Mouse (Mus musculus): Measurements from ENCODE around the gene Arhgap44. TPM values are rescaled to one million over a fixed set of nuclear protein-coding genes. Genes with fewer than 3 reads are reported as not detected.

The Arhgap44 gene
- polyA plus RNA-seq, 1 experiment: 8.4 TPM

DNA sequence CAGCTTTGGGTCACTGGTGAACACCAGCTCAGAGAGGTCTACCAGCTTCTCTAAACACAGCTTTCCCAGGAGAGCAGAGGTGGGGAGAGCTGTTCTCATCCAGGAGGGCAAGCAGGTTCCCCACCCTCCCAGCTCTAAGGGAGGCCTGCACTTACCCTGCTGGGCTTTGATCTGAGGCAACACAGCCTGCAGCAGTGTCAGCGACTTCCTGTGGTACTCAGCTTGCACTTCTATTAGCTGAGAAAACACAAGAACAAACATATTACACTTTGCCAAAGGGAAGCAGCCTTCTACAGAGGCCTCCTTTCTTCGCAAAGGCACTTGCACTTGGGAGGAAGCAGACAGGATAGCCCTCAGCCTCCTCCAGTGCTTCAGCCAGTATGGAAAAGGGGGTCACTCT is 123.8 kb downstream of the Arhgap44 start:
- no peak overlapping the region for H3K4me3 ChIP-seq (ENCODE audit: insufficient read depth, low read length)
- TF ChIP-seq POLR2A (IDR thresholded peaks at IDR 0.05; ENCODE audit: low read depth, low read length) (no peak), CTCF (IDR thresholded peaks at IDR 0.05; ENCODE audit: borderline replicate concordance, insufficient read depth, low read length) (no peak)
- no peak overlapping the region for H3K27ac ChIP-seq (ENCODE audit: insufficient read depth, low read length)
- H3K4me1 ChIP-seq (ENCODE audit: control insufficient read depth, insufficient read depth, low read length): peaks cover 4% of the 10 kb centered on the region

DNA sequence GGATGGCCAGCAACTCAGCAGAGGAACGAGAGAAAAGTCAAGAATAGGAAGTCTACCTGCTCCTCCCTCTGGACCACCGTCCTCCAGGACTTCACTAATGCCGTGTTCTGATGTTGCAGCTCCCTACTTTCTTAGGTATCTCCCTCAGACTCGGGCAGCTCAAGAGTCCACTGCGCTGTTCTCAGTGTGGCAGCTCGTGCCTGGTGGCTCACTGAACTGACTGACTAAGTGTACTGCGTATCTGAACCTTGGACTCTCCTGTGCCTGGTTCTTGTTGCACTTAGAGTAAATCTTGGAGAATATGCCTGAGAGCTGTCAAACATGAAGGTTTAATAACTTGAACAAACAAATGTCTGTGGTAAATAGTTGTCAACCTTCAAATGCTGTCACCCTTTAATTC is 130.5 kb downstream of the Arhgap44 start:
- no peak for TF ChIP-seq CTCF (IDR thresholded peaks at IDR 0.05; ENCODE audit: borderline replicate concordance, insufficient read depth, low read length)
- no peak for TF ChIP-seq POLR2A (IDR thresholded peaks at IDR 0.05; ENCODE audit: low read depth, low read length)
- Histone ChIP-seq H3K4me3 (ENCODE audit: insufficient read depth, low read length) (no peak overlapping the region), H3K4me1 (ENCODE audit: control insufficient read depth, insufficient read depth, low read length) (peaks cover 4% of the 10 kb centered on the region), H3K27ac (ENCODE audit: insufficient read depth, low read length) (no peak overlapping the region)

GRCm38 (mm10) chr11:65030201-65030600 is 132.6 kb downstream of the Arhgap44 start:
- TF ChIP-seq POLR2A (IDR thresholded peaks at IDR 0.05; ENCODE audit: low read depth, low read length): no peak
- no peak for TF ChIP-seq CTCF (IDR thresholded peaks at IDR 0.05; ENCODE audit: borderline replicate concordance, insufficient read depth, low read length)
- Histone ChIP-seq H3K27ac (ENCODE audit: insufficient read depth, low read length) (no peak overlapping the region), H3K4me3 (ENCODE audit: insufficient read depth, low read length) (no peak overlapping the region), H3K4me1 (ENCODE audit: control insufficient read depth, insufficient read depth, low read length) (peaks cover 2% of the 10 kb centered on the region)

DNA sequence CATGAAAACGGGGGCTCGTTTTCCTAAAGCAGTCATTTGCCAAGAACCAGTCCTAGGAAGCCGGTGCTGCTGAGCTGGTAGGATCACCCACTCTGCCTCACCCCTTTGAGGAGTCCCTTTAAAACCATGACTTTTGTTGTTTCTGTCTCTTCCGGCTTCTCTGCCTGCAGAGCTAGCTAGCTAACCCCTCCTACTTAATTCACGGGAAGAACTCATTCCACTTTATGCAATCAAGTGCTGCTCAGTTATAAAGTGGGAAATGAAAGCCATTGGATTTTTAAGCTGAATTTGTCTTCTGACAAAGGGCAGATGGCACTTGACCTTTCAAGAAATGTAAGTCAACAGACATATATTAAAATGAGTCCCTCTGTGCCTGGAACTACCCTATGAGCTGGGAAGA is 134.7 kb downstream of the Arhgap44 start:
- Histone ChIP-seq H3K27ac (ENCODE audit: insufficient read depth, low read length) (no peak overlapping the region), H3K4me1 (ENCODE audit: control insufficient read depth, insufficient read depth, low read length) (no peaks in the 10 kb centered on the region), H3K4me3 (ENCODE audit: insufficient read depth, low read length) (no peak overlapping the region)
- TF ChIP-seq CTCF (IDR thresholded peaks at IDR 0.05; ENCODE audit: borderline replicate concordance, insufficient read depth, low read length): no peak

DNA sequence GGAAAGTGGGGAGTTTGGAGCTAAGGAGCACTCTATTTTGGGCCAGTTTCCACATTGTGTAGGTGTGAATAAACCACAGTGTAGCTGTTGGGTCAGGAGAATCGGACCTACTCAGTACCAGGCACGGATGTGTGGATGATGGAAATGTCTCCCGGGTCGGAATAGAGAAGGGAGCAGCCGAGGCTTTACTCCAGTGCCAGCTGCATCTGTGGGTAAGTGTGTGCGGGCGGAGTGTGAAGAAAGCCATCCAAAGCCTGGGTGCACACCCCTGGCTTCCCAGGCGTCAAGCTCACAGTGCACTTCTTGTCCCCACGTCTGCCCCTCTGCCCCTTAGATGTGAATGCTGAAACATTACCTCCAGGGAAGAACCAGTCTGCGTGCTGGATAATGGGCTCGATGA is 140.0 kb downstream of the Arhgap44 start:
- Histone ChIP-seq H3K27ac (ENCODE audit: insufficient read depth, low read length) (no peak overlapping the region), H3K4me1 (ENCODE audit: control insufficient read depth, insufficient read depth, low read length) (no peaks in the 10 kb centered on the region), H3K4me3 (ENCODE audit: insufficient read depth, low read length) (no peak overlapping the region)
- TF ChIP-seq POLR2A (IDR thresholded peaks at IDR 0.05; ENCODE audit: low read depth, low read length) (no peak), CTCF (IDR thresholded peaks at IDR 0.05; ENCODE audit: borderline replicate concordance, insufficient read depth, low read length) (no peak)

DNA sequence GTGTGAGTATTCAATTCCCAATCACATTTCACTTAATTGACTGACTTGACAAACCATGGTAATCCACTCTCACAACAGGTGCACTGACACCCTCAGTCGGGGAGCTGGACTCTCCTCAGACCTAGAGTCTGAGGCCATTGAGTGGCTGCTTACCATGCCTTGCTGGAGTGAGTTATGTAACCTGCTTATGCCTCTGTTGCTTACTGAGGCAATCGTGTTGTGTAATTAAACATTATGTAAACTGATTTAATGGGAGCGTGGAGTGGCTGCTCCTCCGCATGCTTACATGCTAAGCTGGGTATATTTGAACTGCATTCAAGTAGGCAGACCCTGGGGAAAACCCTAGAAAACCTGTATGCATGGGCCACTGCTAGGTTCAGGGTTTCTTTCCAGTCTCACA is 142.0 kb downstream of the Arhgap44 start:
- H3K27ac ChIP-seq (ENCODE audit: insufficient read depth, low read length): no peak overlapping the region
- H3K4me1 ChIP-seq (ENCODE audit: control insufficient read depth, insufficient read depth, low read length): no peaks in the 10 kb centered on the region
- no peak for TF ChIP-seq POLR2A (IDR thresholded peaks at IDR 0.05; ENCODE audit: low read depth, low read length)
- TF ChIP-seq CTCF (IDR thresholded peaks at IDR 0.05; ENCODE audit: borderline replicate concordance, insufficient read depth, low read length): no peak
- H3K4me3 ChIP-seq (ENCODE audit: insufficient read depth, low read length): no peak overlapping the region

- TF ChIP-seq CTCF (IDR thresholded peaks at IDR 0.05; ENCODE audit: borderline replicate concordance, insufficient read depth, low read length) (no peak), POLR2A (IDR thresholded peaks at IDR 0.05; ENCODE audit: low read depth, low read length) (no peak)
- Histone ChIP-seq H3K4me3 (ENCODE audit: insufficient read depth, low read length) (no peak overlapping the region), H3K4me1 (ENCODE audit: control insufficient read depth, insufficient read depth, low read length) (no peaks in the 10 kb centered on the region), H3K27ac (ENCODE audit: insufficient read depth, low read length) (no peak overlapping the region)
These were observed 146.0 kb downstream of the Arhgap44 start for GRCm38 (mm10) chr11:65016754-65017153.

DNA sequence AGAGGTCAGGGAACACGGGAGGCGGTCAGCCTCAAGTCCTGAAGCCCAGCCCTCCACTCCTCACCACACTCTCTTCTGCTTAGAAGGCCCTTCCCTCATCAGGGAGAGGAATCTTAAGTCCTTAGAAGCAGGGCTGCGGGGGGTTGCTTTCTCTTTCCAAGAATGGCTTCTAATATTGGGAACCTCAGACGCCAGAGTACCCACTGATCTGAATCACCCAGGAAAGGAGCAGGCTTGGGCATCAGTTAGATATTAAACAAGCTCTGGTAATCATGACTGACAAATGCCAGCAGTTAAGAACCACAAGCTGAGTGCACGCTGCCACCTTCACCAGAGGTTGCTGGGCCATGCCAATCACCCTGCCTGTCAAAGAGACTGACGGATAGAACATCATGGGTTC is 148.9 kb downstream of the Arhgap44 start:
- Histone ChIP-seq H3K27ac (ENCODE audit: insufficient read depth, low read length) (no peak overlapping the region), H3K4me3 (ENCODE audit: insufficient read depth, low read length) (no peak overlapping the region), H3K4me1 (ENCODE audit: control insufficient read depth, insufficient read depth, low read length) (no peaks in the 10 kb centered on the region)
- no peak for TF ChIP-seq CTCF (IDR thresholded peaks at IDR 0.05; ENCODE audit: borderline replicate concordance, insufficient read depth, low read length)

GRCm38 (mm10) chr11:65006047-65006446 is 156.7 kb downstream of the Arhgap44 start:
- Histone ChIP-seq H3K4me3 (ENCODE audit: insufficient read depth, low read length) (no peak overlapping the region), H3K4me1 (ENCODE audit: control insufficient read depth, insufficient read depth, low read length) (no peaks in the 10 kb centered on the region), H3K27ac (ENCODE audit: insufficient read depth, low read length) (no peak overlapping the region)
- TF ChIP-seq POLR2A (IDR thresholded peaks at IDR 0.05; ENCODE audit: low read depth, low read length) (no peak), CTCF (IDR thresholded peaks at IDR 0.05; ENCODE audit: borderline replicate concordance, insufficient read depth, low read length) (no peak)

DNA sequence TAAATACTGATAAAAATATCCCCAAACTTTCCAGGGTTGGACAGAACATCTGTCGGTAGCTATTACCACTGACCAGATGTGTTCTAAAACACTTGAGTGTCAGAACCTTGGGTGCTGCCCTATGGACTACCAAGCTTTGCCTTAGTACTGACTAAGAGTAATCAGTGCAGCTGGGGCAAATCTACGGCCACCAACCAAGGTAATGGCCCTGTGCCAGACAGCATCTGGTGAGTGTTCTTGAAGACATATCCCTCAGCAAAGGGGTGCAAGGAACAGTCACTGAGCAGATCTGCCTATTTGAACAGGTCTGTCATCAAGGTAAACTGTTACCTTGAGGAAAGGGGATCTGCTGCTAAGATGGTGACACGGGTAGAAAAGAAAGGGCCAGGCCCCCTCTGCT is 157.9 kb downstream of the Arhgap44 start:
- TF ChIP-seq POLR2A (IDR thresholded peaks at IDR 0.05; ENCODE audit: low read depth, low read length): no peak
- TF ChIP-seq CTCF (IDR thresholded peaks at IDR 0.05; ENCODE audit: borderline replicate concordance, insufficient read depth, low read length): no peak

DNA sequence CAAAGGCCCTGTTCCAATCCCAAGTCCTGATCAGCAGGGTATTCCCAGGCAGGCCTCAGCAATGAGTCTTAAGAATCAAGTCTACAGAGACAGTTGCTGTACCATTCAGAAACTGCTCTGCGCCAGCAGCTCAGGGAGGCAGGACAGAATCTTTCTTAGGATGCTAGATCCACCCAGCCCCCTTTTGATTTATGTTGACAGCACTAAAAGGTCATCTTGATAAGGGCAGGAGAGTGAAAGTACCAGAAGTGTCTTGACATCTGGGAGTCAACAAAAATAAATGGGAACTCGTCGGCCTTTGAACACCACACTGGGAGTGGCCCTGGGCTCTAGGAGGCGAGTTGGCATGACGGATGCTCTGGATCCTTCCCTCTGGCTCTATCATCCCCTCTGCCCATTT is 159.2 kb downstream of the Arhgap44 start:
- Histone ChIP-seq H3K4me3 (ENCODE audit: insufficient read depth, low read length) (no peak overlapping the region), H3K4me1 (ENCODE audit: control insufficient read depth, insufficient read depth, low read length) (no peaks in the 10 kb centered on the region)
- TF ChIP-seq POLR2A (IDR thresholded peaks at IDR 0.05; ENCODE audit: low read depth, low read length) (no peak), CTCF (IDR thresholded peaks at IDR 0.05; ENCODE audit: borderline replicate concordance, insufficient read depth, low read length) (no peak)

More for the DNA sequence above, 157.9 kb downstream of the Arhgap44 start:
- Histone ChIP-seq H3K27ac (ENCODE audit: insufficient read depth, low read length) (no peak overlapping the region), H3K4me1 (ENCODE audit: control insufficient read depth, insufficient read depth, low read length) (no peaks in the 10 kb centered on the region), H3K4me3 (ENCODE audit: insufficient read depth, low read length) (no peak overlapping the region)

More for the DNA sequence above, 159.2 kb downstream of the Arhgap44 start:
- H3K27ac ChIP-seq (ENCODE audit: insufficient read depth, low read length): no peak overlapping the region

All from embryonic fibroblast, embryonic 13.5 days (primary cell).